Mouse (Mus musculus) megakaryocyte, embryonic 14.5 days (primary cell): ENCODE data around the gene Rpl18a.

Experiments
- FLI1 ChIP-seq: IDR thresholded peaks from 2 replicates; pipeline ENCODE4 v1.6.1; 2012; ENCODE audit warnings: low read length, inconsistent platforms, mixed read lengths
- GATA1 ChIP-seq: IDR thresholded peaks from 3 replicates; pipeline ENCODE4 v1.6.1; 2012; ENCODE audit warnings: mixed read lengths, low read length, inconsistent platforms, borderline replicate concordance

DNA sequence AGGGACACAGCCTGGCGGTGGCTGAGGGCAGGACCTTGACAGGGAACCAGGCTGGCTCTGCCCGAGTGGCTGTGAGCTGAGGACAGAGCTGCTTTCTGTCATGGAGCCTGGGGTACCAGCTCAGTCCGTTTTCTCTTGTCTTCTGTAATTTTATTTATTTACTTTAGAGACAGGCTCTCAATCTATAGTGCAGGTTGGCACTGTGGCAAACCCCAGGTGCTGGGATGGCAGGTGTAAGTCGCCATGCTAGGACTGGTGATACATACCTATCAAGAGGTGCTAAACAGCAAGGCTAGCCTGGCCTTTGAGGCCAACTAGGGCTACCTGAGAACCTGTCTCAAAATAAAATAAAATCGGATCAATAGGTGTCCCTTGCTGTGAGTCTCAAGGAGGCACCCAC is 41.2 kb downstream of the Rpl18a start:
- TF ChIP-seq GATA1 (no peak), FLI1 (no peak)
